ENCODE assay signal across 29 mouse cellular contexts in the genomic region with DNA sequence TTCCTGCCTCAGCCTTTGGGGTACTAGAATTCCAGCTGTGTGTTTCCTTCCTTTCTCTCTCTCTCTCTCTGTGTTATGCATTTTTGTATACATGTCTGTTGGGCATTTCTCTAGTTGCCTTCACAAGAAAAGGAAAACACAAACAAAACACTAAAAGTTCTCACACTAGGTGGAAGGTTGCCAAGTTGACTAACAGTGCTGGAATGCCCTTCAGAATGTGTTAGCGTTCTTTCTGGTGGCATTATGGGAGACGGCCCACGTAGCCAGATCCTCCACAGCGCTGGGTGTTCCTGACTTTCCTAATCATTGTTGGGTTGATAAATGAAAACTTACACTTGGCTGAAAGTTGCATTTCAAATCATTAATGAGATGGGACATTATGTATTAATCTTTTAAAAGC. TPM values are rescaled to one million over a fixed set of nuclear protein-coding genes. Genes with fewer than 3 reads are reported as not detected.
DNase-seq lines count a peak whose midpoint lies in the region; ATAC-seq and TF ChIP-seq lines count a peak whose summit lies in the region.
"Had no signal": no experiment of that assay in that cellular context is flagged by ENCODE, and none has a peak within 500 bp of the region (broad histone marks: within the 10 kb centered on the region; RNA-seq: fewer than 3 reads in every experiment).

No protein-coding gene starts in this region.

- no peak for TF ChIP-seq POLR2A in cerebellum, adult 2 months (IDR thresholded peaks at IDR 0.05; ENCODE audit: borderline replicate concordance, insufficient read depth, low read length)

- H3K4me3 ChIP-seq in gastrocnemius, adult 2 months, result no peak overlapping the region
- H3K4me3 ChIP-seq in lung, embryonic 14.5 days (ENCODE audit: low read depth, low read length), result no peak overlapping the region
- H3K4me3 ChIP-seq in cerebellum, adult 2 months (replicated peaks; ENCODE audit: insufficient read depth, low read depth, low read length), result no peak overlapping the region
- H3K4me3 ChIP-seq in limb, embryonic 10.5 days, result no peak overlapping the region
- H3K4me3 ChIP-seq: embryonic facial prominence, embryonic 12.5 days; embryonic facial prominence, embryonic 15.5 days; hindbrain, embryonic 12.5 days; hindbrain, embryonic 15.5 days had no signal

- H3K4me1 ChIP-seq in lung, embryonic 14.5 days (ENCODE audit: insufficient read depth), result no peaks in the 10 kb centered on the region
- no peaks in the 10 kb centered on the region for H3K4me1 ChIP-seq in cerebellum, adult 2 months (ENCODE audit: control insufficient read depth, insufficient read depth, low read length)
- peaks cover 15% of the 10 kb centered on the region for H3K4me1 ChIP-seq in limb, embryonic 10.5 days
- H3K4me1 ChIP-seq: embryonic facial prominence, embryonic 12.5 days; embryonic facial prominence, embryonic 15.5 days; hindbrain, embryonic 12.5 days; hindbrain, embryonic 15.5 days had no signal

- no peaks in the 10 kb centered on the region for H3K36me3 ChIP-seq in lung, embryonic 14.5 days (ENCODE audit: insufficient read depth)
- no peaks in the 10 kb centered on the region for H3K36me3 ChIP-seq in limb, embryonic 10.5 days
- H3K36me3 ChIP-seq: embryonic facial prominence, embryonic 12.5 days; embryonic facial prominence, embryonic 15.5 days; G1E; hindbrain, embryonic 12.5 days; hindbrain, embryonic 15.5 days had no signal

- WGBS in lung, embryonic 14.5 days, result 84% methylated on average over 4 of the region's 4 CpGs
- 64% methylated on average over 4 of the region's 4 CpGs for WGBS in cerebellum, adult 2 months
- 95% methylated on average over 4 of the region's 4 CpGs for WGBS in limb, embryonic 10.5 days

- intact Hi-C loops in gastrocnemius, adult 2 months (cut with DNase I), result no loop called here

- peak; percentile 3 for DNase-seq in gastrocnemius, adult 2 months
- DNase-seq in gastrocnemius, adult 8-10 months (ENCODE audit: low spot score in 2 of 2), result no peak
- DNase-seq in lung, embryonic 14.5 days, result peak; percentile 24
- no peak for DNase-seq in lung, postnatal 14 days
- DNase-seq in lung, postnatal 36 days, result peak; percentile 61
- DNase-seq in lung, adult 18-20 months, result no peak
- no peak for DNase-seq in cerebellum, adult 2 months
- no peak for DNase-seq in limb, embryonic 10.5 days (ENCODE audit: low spot score)
- DNase-seq: adrenal gland, postnatal 10 days; adrenal gland, postnatal 36 days; B cell, adult 2 months; cerebellum, adult 18-20 months; cerebellum, adult 9-11 months; cerebellum, postnatal 25 days; forebrain, postnatal 0 days; gastrocnemius, postnatal 10 days; gastrocnemius, postnatal 36 days; heart, adult 11 months had no signal

- no peak for ATAC-seq in lung, embryonic 14.5 days (ENCODE audit: insufficient read depth)
- ATAC-seq: activated CD4-positive, CD25-positive, alpha-beta regulatory T cell, adult 4 months; forebrain, embryonic 14.5 days; forebrain, postnatal 0 days had no signal

- no peaks in the 10 kb centered on the region for H3K9me3 ChIP-seq in lung, embryonic 14.5 days (ENCODE audit: low read depth, low read length)
- no peaks in the 10 kb centered on the region for H3K9me3 ChIP-seq in limb, embryonic 10.5 days (replicated peaks)
- H3K9me3 ChIP-seq: embryonic facial prominence, embryonic 12.5 days; embryonic facial prominence, embryonic 15.5 days; hindbrain, embryonic 15.5 days had no signal

- no peak for TF ChIP-seq CTCF in gastrocnemius, adult 2 months (IDR thresholded peaks at IDR 0.05)
- no peak for TF ChIP-seq CTCF in lung, embryonic 14.5 days (IDR thresholded peaks at IDR 0.05; ENCODE audit: low read depth)
- no peak for TF ChIP-seq CTCF in cerebellum, adult 2 months (IDR thresholded peaks at IDR 0.05; ENCODE audit: borderline replicate concordance, insufficient read depth, low read depth, low read length)

- H3K27ac ChIP-seq in gastrocnemius, adult 2 months, result no peak overlapping the region
- no peak overlapping the region for H3K27ac ChIP-seq in lung, embryonic 14.5 days (ENCODE audit: low read depth)
- no peak overlapping the region for H3K27ac ChIP-seq in cerebellum, adult 2 months (ENCODE audit: insufficient read depth, low read length)
- H3K27ac ChIP-seq in limb, embryonic 10.5 days, result no peak overlapping the region
- H3K27ac ChIP-seq: embryonic facial prominence, embryonic 12.5 days; embryonic facial prominence, embryonic 15.5 days; hindbrain, embryonic 12.5 days; hindbrain, embryonic 15.5 days had no signal

- H3K9ac ChIP-seq in lung, embryonic 14.5 days, result no peak overlapping the region
- H3K9ac ChIP-seq: embryonic facial prominence, embryonic 12.5 days; embryonic facial prominence, embryonic 15.5 days; forebrain, postnatal 0 days; hindbrain, embryonic 12.5 days; hindbrain, embryonic 15.5 days had no signal

- no peaks in the 10 kb centered on the region for H3K27me3 ChIP-seq in lung, embryonic 14.5 days (ENCODE audit: insufficient read depth, low read length)
- H3K27me3 ChIP-seq in cerebellum, adult 2 months (ENCODE audit: control insufficient read depth, insufficient read depth, low read length), result no peaks in the 10 kb centered on the region
- H3K27me3 ChIP-seq in limb, embryonic 10.5 days (ENCODE audit: low read depth, poor library complexity, severe bottlenecking), result no peaks in the 10 kb centered on the region
- H3K27me3 ChIP-seq: embryonic facial prominence, embryonic 12.5 days; embryonic facial prominence, embryonic 15.5 days; hindbrain, embryonic 12.5 days; hindbrain, embryonic 15.5 days had no signal

- H3K4me2 ChIP-seq in lung, embryonic 14.5 days, result no peak overlapping the region
- H3K4me2 ChIP-seq: embryonic facial prominence, embryonic 12.5 days; embryonic facial prominence, embryonic 15.5 days; heart, embryonic 11.5 days; hindbrain, embryonic 12.5 days; hindbrain, embryonic 15.5 days had no signal

RNA-seq across cellular contexts. Expression of gene 1600014C23Rik, which starts 44.8 kb away (rescaled TPM):
- under 1 TPM in 1 of 2 experiments, not detected in 1; 0.50 TPM for total RNA-seq in gastrocnemius, adult 2 months (2021)
- total RNA-seq in gastrocnemius, adult 8-10 months (2022), result under 1 TPM in 1 of 4 experiments, not detected in 3; 0.92 TPM
- polyA plus RNA-seq in lung, embryonic 14.5 days (2014; fragmentation: Nextera tagmentation; extraction: Ambion mirVana), result not detected in 2 replicates
- 0.27 and 0.54 TPM in 2 replicates for polyA plus RNA-seq in cerebellum, adult 2 months (2012; rRNA removed)
- polyA plus RNA-seq in limb, embryonic 10.5 days (2016; fragmentation: Nextera tagmentation; extraction: Ambion mirVana), result 0.33 TPM in 1 of 2 replicates, not detected in the other
- total RNA-seq: adrenal gland, adult 18-20 months; adrenal gland, postnatal 10 days; adrenal gland, postnatal 36 days; common myeloid progenitor, adult 5-6 weeks; forebrain, postnatal 0 days; gastrocnemius, postnatal 10 days; gastrocnemius, postnatal 36 days; hematopoietic stem cell, adult 5-6 weeks had no signal
- polyA plus RNA-seq: activated CD4-positive, CD25-positive, alpha-beta regulatory T cell, adult 4 months; embryonic facial prominence, embryonic 15.5 days; forebrain, postnatal 0 days; hindbrain, embryonic 12.5 days had no signal

Comparison
In these comparisons a context has a peak if more than half of its experiments do, and no peak if none do; other contexts are left out.
1. DNase-seq: peak in gastrocnemius, adult 2 months (single experiment), lung, embryonic 14.5 days (single experiment) and lung, postnatal 36 days (single experiment); none in gastrocnemius, adult 8-10 months (0 of 2), lung, postnatal 14 days (single experiment), lung, adult 18-20 months (0 of 2), cerebellum, adult 2 months (0 of 2) and limb, embryonic 10.5 days (single experiment).